20 mouse cellular contexts compared by ENCODE assay signal in the genomic region with DNA sequence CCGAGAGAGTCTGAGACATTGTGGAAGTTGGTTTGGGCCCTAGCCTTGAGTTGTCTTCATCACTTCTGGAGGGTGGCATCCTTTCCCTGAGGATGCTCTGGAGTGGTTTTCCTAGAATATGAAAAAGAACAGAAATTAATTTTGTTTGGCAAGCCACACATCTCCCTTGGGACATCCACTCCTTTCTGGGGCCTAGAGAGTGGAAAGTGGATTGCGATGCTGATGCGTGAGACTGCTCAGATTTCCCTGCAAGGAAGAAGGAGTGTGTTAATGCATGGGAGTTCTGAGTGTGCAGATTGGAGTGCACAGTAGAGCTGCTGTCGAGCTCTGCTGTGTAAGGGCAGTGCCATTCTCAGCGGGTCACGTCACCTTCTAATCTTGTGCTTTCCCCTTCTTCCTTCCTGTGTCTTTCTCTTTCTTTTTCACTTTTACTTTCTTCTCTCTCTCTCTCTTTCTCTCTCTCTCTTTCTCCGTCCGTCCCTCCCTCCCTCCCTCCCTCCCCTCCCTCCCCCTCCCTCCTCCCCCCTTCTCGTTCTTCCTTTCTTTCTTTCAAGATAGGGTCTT. TPM values are rescaled to one million over a fixed set of nuclear protein-coding genes. Genes with fewer than 3 reads are reported as not detected.
DNase-seq lines count a peak whose midpoint lies in the region; ATAC-seq and TF ChIP-seq lines count a peak whose summit lies in the region.
"Had no signal": no experiment of that assay in that cellular context is flagged by ENCODE, and none has a peak within 500 bp of the region (broad histone marks: within the 10 kb centered on the region; RNA-seq: fewer than 3 reads in every experiment).

No protein-coding gene starts in this region.

- TF ChIP-seq CTCF in gastrocnemius, adult 2 months (IDR thresholded peaks at IDR 0.05): no peak

- H3K9me3 ChIP-seq in megakaryocyte, embryonic 14.5 days: no peaks in the 10 kb centered on the region
- no peaks in the 10 kb centered on the region for H3K9me3 ChIP-seq in heart, embryonic 14.5 days (ENCODE audit: control insufficient read depth, low read length)
- H3K9me3 ChIP-seq: embryonic facial prominence, embryonic 15.5 days; limb, embryonic 15.5 days; liver, embryonic 15.5 days; midbrain, embryonic 15.5 days had no signal

- H3K4me2 ChIP-seq in heart, embryonic 14.5 days (ENCODE audit: low read length): no peak overlapping the region
- H3K4me2 ChIP-seq: embryonic facial prominence, embryonic 15.5 days; limb, embryonic 15.5 days; liver, embryonic 15.5 days; midbrain, embryonic 15.5 days had no signal

- 0 out of 2 replicates have a peak overlapping the region, but pooled peaks have one; percentile 16 for H3K4me3 ChIP-seq in gastrocnemius, adult 2 months
- peak overlapping the region; percentile 69 for H3K4me3 ChIP-seq in megakaryocyte, embryonic 14.5 days (replicated peaks)
- no peak overlapping the region for H3K4me3 ChIP-seq in heart, embryonic 14.5 days (ENCODE audit: control insufficient read depth in 1 of 2, insufficient read depth in 1 of 2, low read depth in 1 of 2, low read length in 2 of 2)
- H3K4me3 ChIP-seq: embryonic facial prominence, embryonic 15.5 days; limb, embryonic 15.5 days; liver, embryonic 15.5 days; midbrain, embryonic 15.5 days had no signal

- no peak for DNase-seq in gastrocnemius, adult 2 months
- no peak for DNase-seq in gastrocnemius, adult 8-10 months (ENCODE audit: low spot score in 2 of 2)
- DNase-seq in splenic B cell, adult 2 months (ENCODE audit: low read depth, low spot score): peak; percentile 43
- DNase-seq in right cerebral cortex, postnatal 25 days: no peak
- DNase-seq in c-Kit-positive CD71-positive TER-119-positive erythroid progenitor cells, embryonic 14.5 days (ENCODE audit: low spot score): no peak
- DNase-seq: adrenal gland, adult 8-10 months; B cell, adult 2 months; cerebellum, postnatal 14 days; embryo, embryonic 11 days; gastrocnemius, postnatal 10 days had no signal

- intact Hi-C loops in gastrocnemius, adult 2 months (cut with DNase I): no loop called here

- peak overlapping the region; percentile 73 for H3K27ac ChIP-seq in gastrocnemius, adult 2 months
- peak overlapping the region; percentile 28 to 51; a peak in 1 of 4 replicates for H3K27ac ChIP-seq in heart, embryonic 14.5 days (replicated peaks in 1 of 2; ENCODE audit: control insufficient read depth in 1 of 2, insufficient read depth in 1 of 2, low read depth in 2 of 2, low read length in 2 of 2)
- H3K27ac ChIP-seq: embryonic facial prominence, embryonic 15.5 days; limb, embryonic 15.5 days; liver, embryonic 15.5 days; midbrain, embryonic 15.5 days had no signal

- ATAC-seq in megakaryocyte, adult 5-6 weeks (ENCODE audit: poor library complexity, severe bottlenecking): no peak
- no peak for ATAC-seq in heart, embryonic 14.5 days (ENCODE audit: insufficient number of reproducible peaks, insufficient read depth, low FRiP score, low read depth)
- ATAC-seq: hindbrain, embryonic 16.5 days; intestine, postnatal 0 days; lung, postnatal 0 days; midbrain, embryonic 15.5 days had no signal

- peaks cover 49% of the 10 kb centered on the region for H3K36me3 ChIP-seq in megakaryocyte, embryonic 14.5 days (replicated peaks; ENCODE audit: low read length)
- no peaks in the 10 kb centered on the region for H3K36me3 ChIP-seq in heart, embryonic 14.5 days (ENCODE audit: control insufficient read depth, insufficient read depth, low read length)
- H3K36me3 ChIP-seq in splenic B cell, adult 2 months (ENCODE audit: control insufficient read depth, insufficient read depth, low read length, poor library complexity, severe bottlenecking): no peaks in the 10 kb centered on the region
- H3K36me3 ChIP-seq: embryonic facial prominence, embryonic 15.5 days; limb, embryonic 15.5 days; liver, embryonic 15.5 days; midbrain, embryonic 15.5 days had no signal

- H3K27me3 ChIP-seq in megakaryocyte, embryonic 14.5 days (replicated peaks): no peaks in the 10 kb centered on the region
- no peaks in the 10 kb centered on the region for H3K27me3 ChIP-seq in heart, embryonic 14.5 days (ENCODE audit: control insufficient read depth, insufficient read depth, low read length)
- H3K27me3 ChIP-seq in splenic B cell, adult 2 months (ENCODE audit: control insufficient read depth, insufficient read depth, low read length, poor library complexity, severe bottlenecking): no peaks in the 10 kb centered on the region
- H3K27me3 ChIP-seq: embryonic facial prominence, embryonic 15.5 days; limb, embryonic 15.5 days; midbrain, embryonic 15.5 days had no signal

- peaks cover 100% of the 10 kb centered on the region for H3K4me1 ChIP-seq in megakaryocyte, embryonic 14.5 days
- H3K4me1 ChIP-seq in heart, embryonic 14.5 days (ENCODE audit: control insufficient read depth in 2 of 2, insufficient read depth in 2 of 2, low read length in 2 of 2): peaks cover 40 to 42% of the 10 kb centered on the region in 2 experiments
- H3K4me1 ChIP-seq: liver, embryonic 15.5 days had no signal

- H3K9ac ChIP-seq in heart, embryonic 14.5 days (ENCODE audit: low read length): no peak overlapping the region
- H3K9ac ChIP-seq: embryonic facial prominence, embryonic 15.5 days; limb, embryonic 15.5 days; liver, embryonic 15.5 days; midbrain, embryonic 15.5 days had no signal

- 45% methylated on average over 8 of the region's 9 CpGs for WGBS in heart, embryonic 14.5 days

RNA-seq across cellular contexts. Expression of a gene that starts 12.3 kb away (rescaled TPM):
- 100 to 1,000 TPM; 101 to 127 TPM for total RNA-seq in gastrocnemius, adult 2 months (2021)
- total RNA-seq in gastrocnemius, adult 8-10 months (2022): 100 to 1,000 TPM; 108 to 156 (median 116) TPM
- 294 and 346 TPM in 2 replicates for polyA plus RNA-seq in megakaryocyte, embryonic 14.5 days (2012; ENCODE audit: insufficient read depth, low replicate concordance)
- total RNA-seq in megakaryocyte, adult 5-6 weeks (2015): 0.67 and 0.73 TPM in 2 replicates
- 1.3 and 2.2 TPM in 2 replicates for total RNA-seq in megakaryocyte, adult 5-6 weeks (2017)
- 14.3 and 17.0 TPM in 2 replicates for polyA plus RNA-seq in heart, embryonic 14.5 days (2014; fragmentation: Nextera tagmentation; extraction: Ambion mirVana)

RNA-seq across cellular contexts. Expression of a gene that starts 42.0 kb away (rescaled TPM):
- total RNA-seq in gastrocnemius, adult 2 months (2021): 10 to 100 TPM; 76.5 to 87.2 TPM
- 100 to 1,000 TPM in 1 of 4 experiments, 10 to 100 TPM in 3; 98.6 to 102 (median 98.9) TPM for total RNA-seq in gastrocnemius, adult 8-10 months (2022)
- 5.8 and 9.9 TPM in 2 replicates for polyA plus RNA-seq in megakaryocyte, embryonic 14.5 days (2012; ENCODE audit: insufficient read depth, low replicate concordance)
- 46.4 and 55.3 TPM in 2 replicates for total RNA-seq in megakaryocyte, adult 5-6 weeks (2015)
- 22.6 and 25.0 TPM in 2 replicates for total RNA-seq in megakaryocyte, adult 5-6 weeks (2017)
- 23.9 and 26.2 TPM in 2 replicates for polyA plus RNA-seq in heart, embryonic 14.5 days (2014; fragmentation: Nextera tagmentation; extraction: Ambion mirVana)

Comparison
In these comparisons a context has a peak if more than half of its experiments do, and no peak if none do; other contexts are left out.
1. H3K4me3 ChIP-seq: peak in gastrocnemius, adult 2 months (single experiment) and megakaryocyte, embryonic 14.5 days (single experiment); none in heart, embryonic 14.5 days (0 of 2).
2. RNA of a gene that starts 12.3 kb away (total RNA-seq): 101 to 127 TPM in gastrocnemius, adult 2 months and 108 to 156 TPM in gastrocnemius, adult 8-10 months; 0.67 to 2.2 TPM in megakaryocyte, adult 5-6 weeks; every median in the first group is over 10 times any median in the second.